Mouse (Mus musculus): ENCODE results near the gene Mfap4.

- TF ChIP-seq CTCF (IDR thresholded peaks at IDR 0.05; ENCODE audit: insufficient read depth, low read depth, low read length) = no peak
- TF ChIP-seq POLR2A (IDR thresholded peaks at IDR 0.05; ENCODE audit: insufficient read depth, low read depth, low read length) = no peak
Observed at GRCm38 (mm10) chr11:61495528-61495927, 10.3 kb downstream of the Mfap4 start.

Data from olfactory bulb, adult 2 months (tissue).